8 mouse cellular contexts compared by ENCODE assay signal in genomic region chr4:40851031-40851762, GRCm38 (mm10). TPM values are rescaled to one million over a fixed set of nuclear protein-coding genes. Genes with fewer than 3 reads are reported as not detected.
DNase-seq lines count a peak whose midpoint lies in the region; ATAC-seq and TF ChIP-seq lines count a peak whose summit lies in the region.

No protein-coding gene starts in this region.

- peaks cover 30% of the 10 kb centered on the region for H3K79me2 ChIP-seq in MEL (ENCODE audit: control insufficient read depth, insufficient read depth, low read length, poor library complexity)

- no peak for TF ChIP-seq RAD21 in MEL (IDR thresholded peaks at IDR 0.05; ENCODE audit: low read depth, low read length)

- no peak for ATAC-seq in hindbrain, embryonic 13.5 days (ENCODE audit: low FRiP score)
- ATAC-seq in CD4-positive, CD25-positive, alpha-beta regulatory T cell, adult 4 months, result no peak

- H3K4me2 ChIP-seq in hindbrain, embryonic 13.5 days, result peak overlapping the region; percentile 81

- peaks cover 16 to 58% of the 10 kb centered on the region in 2 experiments for H3K4me1 ChIP-seq in MEL (ENCODE audit: control insufficient read depth in 1 of 2, insufficient read depth in 2 of 2, low read length in 2 of 2)
- H3K4me1 ChIP-seq in hindbrain, embryonic 13.5 days (replicated peaks), result peaks cover 43% of the 10 kb centered on the region

- 78% methylated on average over 6 of the region's 6 CpGs for WGBS in hindbrain, embryonic 13.5 days

- no peak for TF ChIP-seq EP300 in MEL (IDR thresholded peaks at IDR 0.05; ENCODE audit: low read depth in 1 of 2, low read length in 2 of 2)

- peak; percentile 35 for DNase-seq in adrenal gland, adult 2 months
- no peak for DNase-seq in adrenal gland, postnatal 4 days (ENCODE audit: low spot score in 2 of 2)
- DNase-seq in MEL (ENCODE audit: low read depth, low spot score), result no peak
- DNase-seq in lung, postnatal 36 days, result peak; percentile 48
- no peak for DNase-seq in MN1 (ENCODE audit: low spot score)
- DNase-seq in cerebellum, adult 9-10 months, result no peak

- H3K27ac ChIP-seq in MEL (ENCODE audit: control insufficient read depth, low read depth, low read length), result peak overlapping the region; percentile 72
- no peak overlapping the region for H3K27ac ChIP-seq in hindbrain, embryonic 13.5 days

- peak overlapping the region; percentile 80 to 83 for H3K4me3 ChIP-seq in MEL (ENCODE audit: control insufficient read depth in 1 of 2, insufficient read depth in 1 of 2, low read depth in 2 of 2, low read length in 2 of 2)
- peak overlapping the region; percentile 73 for H3K4me3 ChIP-seq in hindbrain, embryonic 13.5 days

- H3K27me3 ChIP-seq in MEL (ENCODE audit: control insufficient read depth in 1 of 2, insufficient read depth in 2 of 2, low read length in 2 of 2), result no peaks in the 10 kb centered on the region
- no peaks in the 10 kb centered on the region for H3K27me3 ChIP-seq in hindbrain, embryonic 13.5 days

- TF ChIP-seq POLR2A in MEL (IDR thresholded peaks at IDR 0.05; ENCODE audit: control insufficient read depth in 1 of 2, insufficient read depth in 1 of 2, low read depth in 1 of 2, low read length in 2 of 2, poor library complexity in 1 of 2), result no peak

- no peaks in the 10 kb centered on the region for H3K9me3 ChIP-seq in MEL (replicated peaks; ENCODE audit: insufficient read depth, low read length)
- H3K9me3 ChIP-seq in hindbrain, embryonic 13.5 days, result no peaks in the 10 kb centered on the region

- TF ChIP-seq CTCF in MEL (IDR thresholded peaks at IDR 0.05 in 2 of 3, conservative IDR thresholded peaks at IDR 0.05 in 1 of 3; ENCODE audit: control insufficient read depth in 1 of 3, insufficient read depth in 1 of 3, low read depth in 2 of 3, low read length in 3 of 3, poor library complexity in 1 of 3, severe bottlenecking in 1 of 3), result no peak

- H3K36me3 ChIP-seq in MEL (ENCODE audit: control insufficient read depth in 1 of 2, insufficient read depth in 2 of 2, low read length in 2 of 2), result peaks cover 0 to 60% of the 10 kb centered on the region in 2 experiments; a peak in 2 of 4 replicates
- H3K36me3 ChIP-seq in hindbrain, embryonic 13.5 days, result no peaks in the 10 kb centered on the region

- H3K9ac ChIP-seq in MEL (ENCODE audit: control insufficient read depth, low read depth, low read length, poor library complexity, severe bottlenecking), result peak overlapping the region; percentile 88
- peak overlapping the region; percentile 39; the same call in 1 of the 2 replicates for H3K9ac ChIP-seq in hindbrain, embryonic 13.5 days

TF ChIP-seq in MEL, 35 proteins besides CTCF, POLR2A, EP300 and RAD21:
- TF ChIP-seq MAX (IDR thresholded peaks at IDR 0.05; ENCODE audit: low read length), result no peak
- no peak for TF ChIP-seq ELF1 (IDR thresholded peaks at IDR 0.05; ENCODE audit: low read depth, low read length)
- no peak for TF ChIP-seq USF1 (IDR thresholded peaks at IDR 0.05; ENCODE audit: low read depth, low read length)
- TF ChIP-seq ZMIZ1 (IDR thresholded peaks at IDR 0.05; ENCODE audit: low read depth, low read length), result no peak
- no peak for TF ChIP-seq BHLHE40 (IDR thresholded peaks at IDR 0.05; ENCODE audit: borderline replicate concordance, low read depth, low read length)
- TF ChIP-seq CHD1 (IDR thresholded peaks at IDR 0.05; ENCODE audit: low read depth, low read length), result no peak
- TF ChIP-seq MEF2A (IDR thresholded peaks at IDR 0.05; ENCODE audit: extremely low read depth, insufficient replicate concordance, low read depth, low read length, poor library complexity, severe bottlenecking), result no peak
- TF ChIP-seq NELFE (IDR thresholded peaks at IDR 0.05; ENCODE audit: low read depth, low read length), result no peak
- no peak for TF ChIP-seq MXI1 (IDR thresholded peaks at IDR 0.05; ENCODE audit: low read depth, low read length)
- TF ChIP-seq POLR2AphosphoS2 (IDR thresholded peaks at IDR 0.05; ENCODE audit: low read length), result no peak
- no peak for TF ChIP-seq ZKSCAN1 (IDR thresholded peaks at IDR 0.05; ENCODE audit: low read depth, low read length)
- TF ChIP-seq RCOR1 (IDR thresholded peaks at IDR 0.05; ENCODE audit: low read depth, low read length), result no peak
- TF ChIP-seq POLR2AphosphoS5 (IDR thresholded peaks at IDR 0.05; ENCODE audit: borderline replicate concordance, low read depth, low read length), result no peak
- no peak for TF ChIP-seq KAT2A (conservative IDR thresholded peaks at IDR 0.05; ENCODE audit: low read depth, low read length)
- TF ChIP-seq TBP (IDR thresholded peaks at IDR 0.05; ENCODE audit: low read depth, low read length), result no peak
- no peak for TF ChIP-seq MYC (IDR thresholded peaks at IDR 0.05; ENCODE audit: low read depth, low read length)
- no peak for TF ChIP-seq GABPA (IDR thresholded peaks at IDR 0.05; ENCODE audit: low read depth, low read length)
- TF ChIP-seq USF2 (IDR thresholded peaks at IDR 0.05; ENCODE audit: borderline replicate concordance in 1 of 2, insufficient read depth in 1 of 2, low read depth in 1 of 2, low read length in 2 of 2), result no peak

RNA-seq across cellular contexts. Expression of gene B4galt1, which starts 2.6 kb away (rescaled TPM):
- total RNA-seq in adrenal gland, adult 2 months (2021), result 10 to 100 TPM; 53.0 to 67.7 TPM
- polyA plus RNA-seq in adrenal gland, adult 2 months (2012; rRNA removed), result 166 and 197 TPM in 2 replicates
- 10 to 100 TPM; 90.1 to 98.1 TPM for total RNA-seq in adrenal gland, postnatal 4 days (2021)
- total RNA-seq in MEL (2012; rRNA removed), result 10.8 TPM in 2 replicates
- polyA plus RNA-seq in MEL (2012; ENCODE audit: insufficient read depth in 1 of 2, insufficient read length in 2 of 2, low read depth in 1 of 2, low replicate concordance in 2 of 2, missing spikeins in 1 of 2), result 10 to 100 TPM in 1 of 2 experiments, not detected in 1; 22.5 TPM
- 9.0 and 9.6 TPM in 2 replicates for polyA plus RNA-seq in hindbrain, embryonic 13.5 days (2015; fragmentation: Nextera tagmentation; extraction: Ambion mirVana)
- polyA plus RNA-seq in CD4-positive, CD25-positive, alpha-beta regulatory T cell, adult 4 months (2017; shearing (Covaris generic)), result 10 to 100 TPM; 52.5 to 61.3 TPM

Comparison
In these comparisons a context has a peak if more than half of its experiments do, and no peak if none do; other contexts are left out.
1. DNase-seq: peak in adrenal gland, adult 2 months (single experiment) and lung, postnatal 36 days (single experiment); none in adrenal gland, postnatal 4 days (0 of 2), MEL (single experiment), MN1 (single experiment) and cerebellum, adult 9-10 months (single experiment).